Mouse (Mus musculus) liver, embryonic 16.5 days (tissue): ENCODE results near the gene Nkapl. TPM values are rescaled to one million over a fixed set of nuclear protein-coding genes. Genes with fewer than 3 reads are reported as not detected.

Experiments
- microRNA counts: library from miRNA; unstranded; fragments of <30 nt; microRNA quantifications from one replicate; lab custom pipeline; 2016
- microRNA-seq: library from miRNA; unstranded; fragments of <30 nt; microRNA quantifications from one replicate; pipeline ENCODE4, GENCODE M21; 2016
- polyA plus RNA-seq: library from polyadenylated mRNA; unstranded; fragments of >200 nt; fragmentation: Nextera tagmentation; extraction: Ambion mirVana; gene quantifications from 2 replicates; pipeline ENCODE4 v1.2.1, GENCODE M21; 2015

The Nkapl gene
- polyA plus RNA-seq, 1 experiment from 2014 or later: 1.0 TPM

MicroRNAs within 50 kb of the gene (microRNA counts, 519-probe panel; counts per million panel counts)
- 2,929 counts per million, percentile 81 among the panel's probes with 10 or more counts for microRNA mmu-miR-1896 (lab: Ali Mortazavi, UCI)

Small RNA genes lying within 50 kb of the gene (microRNA-seq; reads per million reads assigned to microRNA genes)
- not detected for gene Mir1896

Other genes starting within 250 kb of the Nkapl start
- gene Gpx5, start 175.8 kb downstream of the Nkapl start, polyA plus RNA-seq: not detected in 2 replicates
- not detected in 2 replicates for gene Gpx6, start 156.4 kb downstream of the Nkapl start, polyA plus RNA-seq
- gene Olfr1367, start 121.6 kb downstream of the Nkapl start, polyA plus RNA-seq: not detected in 2 replicates
- gene Zscan12, start 105.7 kb downstream of the Nkapl start, polyA plus RNA-seq: 2.7 and 2.9 TPM in 2 replicates
- gene Zkscan3, start 65.8 kb downstream of the Nkapl start, polyA plus RNA-seq: 28.9 and 30.2 TPM in 2 replicates
- 0.82 and 0.97 TPM in 2 replicates for gene Pgbd1, start 27.5 kb downstream of the Nkapl start, polyA plus RNA-seq
- 12.0 and 13.3 TPM in 2 replicates for gene Zscan26, start 14.8 kb downstream of the Nkapl start, polyA plus RNA-seq
- 0.44 TPM in 2 replicates for gene Zkscan4, start 10.4 kb upstream of the Nkapl start, polyA plus RNA-seq
- gene Gm10065, start 10.9 kb upstream of the Nkapl start, polyA plus RNA-seq: not detected in 2 replicates
- 0.62 and 0.70 TPM in 2 replicates for gene AK157302, start 26.7 kb upstream of the Nkapl start, polyA plus RNA-seq
- 4.7 and 5.5 TPM in 2 replicates for gene Gm11273, start 32.9 kb upstream of the Nkapl start, polyA plus RNA-seq
- 1.0 and 1.2 TPM in 2 replicates for gene Zkscan8, start 62.6 kb upstream of the Nkapl start, polyA plus RNA-seq
- gene Olfr1366, start 74.3 kb upstream of the Nkapl start, polyA plus RNA-seq: 0.04 TPM in 1 of 2 replicates, not detected in the other
- not detected in 2 replicates for gene Olfr1535, start 91.4 kb upstream of the Nkapl start, polyA plus RNA-seq
- gene Olfr1364, start 113.2 kb upstream of the Nkapl start, polyA plus RNA-seq: not detected in 2 replicates
- gene Olfr1362, start 145.5 kb upstream of the Nkapl start, polyA plus RNA-seq: not detected in 2 replicates
- gene Olfr11, start 174.0 kb upstream of the Nkapl start, polyA plus RNA-seq: not detected in 2 replicates
- not detected in 2 replicates for gene Olfr1361, start 194.9 kb upstream of the Nkapl start, polyA plus RNA-seq
- gene Olfr1360, start 208.9 kb upstream of the Nkapl start, polyA plus RNA-seq: not detected in 2 replicates
- not detected in 2 replicates for gene Olfr1359, start 229.6 kb upstream of the Nkapl start, polyA plus RNA-seq
- gene Hist1h2bl, start 247.6 kb upstream of the Nkapl start, polyA plus RNA-seq: 3.5 and 6.2 TPM in 2 replicates
- 18.6 and 20.0 TPM in 2 replicates for gene Hist1h2ai, start 247.9 kb upstream of the Nkapl start, polyA plus RNA-seq
- gene Hist1h3h, start 249.2 kb upstream of the Nkapl start, polyA plus RNA-seq: 4.4 and 13.9 TPM in 2 replicates